Mouse (Mus musculus) heart, embryonic 16.5 days (tissue): ENCODE data around the gene Tcp11. TPM values are rescaled to one million over a fixed set of nuclear protein-coding genes. Genes with fewer than 3 reads are reported as not detected.

ENCODE experiments used
- ATAC-seq: fragments of 200-750 bp; cut with Nextera tagmentation; replicated peaks from 2 replicates; pipeline ENCODE4 v1.8.0; 2017; ENCODE audit warnings: moderate number of reproducible peaks; ENCODE audit not compliant: insufficient read depth, low FRiP score; ENCODE audit errors: extremely low read depth
- H3K27ac ChIP-seq: fragments of 300-500 bp; sonication (generic); 2 replicates; pipeline ENCODE4 v1.5.1; 2014; ENCODE audit warnings: mild to moderate bottlenecking, low read length, control low read depth, moderate library complexity
- H3K27me3 ChIP-seq: fragments of 300-500 bp; sonication (generic); 2 replicates; pipeline ENCODE4 v1.6.1; 2014; ENCODE audit warnings: low read length, mixed read lengths; ENCODE audit not compliant: control insufficient read depth, insufficient read depth
- H3K36me3 ChIP-seq: fragments of 300-500 bp; sonication (generic); 2 replicates; pipeline ENCODE4 v1.6.1; 2014; ENCODE audit not compliant: control insufficient read depth, insufficient read depth
- H3K4me1 ChIP-seq: fragments of 300-500 bp; sonication (generic); 2 replicates; pipeline ENCODE4 v1.6.1; 2014; ENCODE audit warnings: low read length, mixed read lengths; ENCODE audit not compliant: control insufficient read depth, insufficient read depth
- H3K4me2 ChIP-seq: fragments of 300-500 bp; sonication (generic); 2 replicates; pipeline ENCODE4 v1.6.1; 2014; ENCODE audit warnings: low read depth, mild to moderate bottlenecking, control low read depth, low read length
- H3K4me3 ChIP-seq: fragments of 300-500 bp; sonication (generic); 2 replicates; pipeline ENCODE4 v1.5.1; 2014; ENCODE audit warnings: mild to moderate bottlenecking, control low read depth, low read length
- H3K9ac ChIP-seq: fragments of 300-500 bp; sonication (generic); 2 replicates; pipeline ENCODE4 v1.6.1; 2014; ENCODE audit warnings: low read length, control low read depth
- H3K9me3 ChIP-seq: fragments of 300-500 bp; sonication (generic); replicated peaks from 2 replicates; pipeline ENCODE4 v1.6.1; 2016; ENCODE audit warnings: low read length; ENCODE audit not compliant: control insufficient read depth
- WGBS: fragments of 180-500 bp; shearing (Covaris S2); extraction: QIAGEN DNeasy Blood & Tissue Kit; methylation state at CpG from one replicate; pipeline ENCODE4 v1.1.7; 2014; 5-methylcytosine and 5-hydroxymethylcytosine counted together
- polyA plus RNA-seq: library from polyadenylated mRNA; unstranded; fragments of >200 nt; fragmentation: Nextera tagmentation; extraction: Ambion mirVana; gene quantifications from 2 replicates; pipeline ENCODE4 v1.2.1, GENCODE M21; 2015

Tcp11 gene
- polyA plus RNA-seq, 1 experiment from 2014 or later, result 0.71 TPM

GRCm38 (mm10) chr17:28062710-28063109 is 17.7 kb downstream of the Tcp11 start:
- peaks cover 10% of the 10 kb centered on the region for H3K36me3 ChIP-seq
- no peak overlapping the region for H3K4me2 ChIP-seq
- H3K4me1 ChIP-seq, result no peaks in the 10 kb centered on the region
- H3K27ac ChIP-seq, result no peak overlapping the region
- no peaks in the 10 kb centered on the region for H3K27me3 ChIP-seq
- no peaks in the 10 kb centered on the region for H3K9me3 ChIP-seq
- no peak overlapping the region for H3K4me3 ChIP-seq
- H3K9ac ChIP-seq, result no peak overlapping the region
- ATAC-seq, result no peak
- WGBS, result 84% methylated on average over 7 of the region's 7 CpGs

- H3K4me3 ChIP-seq, result no peak overlapping the region
Measured at GRCm38 (mm10) chr17:28061472-28061871, 19.0 kb downstream of the Tcp11 start.

GRCm38 (mm10) chr17:28060681-28061080 is 19.8 kb downstream of the Tcp11 start:
- no peak overlapping the region for H3K4me2 ChIP-seq
- peaks cover 17% of the 10 kb centered on the region for H3K36me3 ChIP-seq
- no peaks in the 10 kb centered on the region for H3K27me3 ChIP-seq
- H3K9ac ChIP-seq, result no peak overlapping the region
- H3K9me3 ChIP-seq, result no peaks in the 10 kb centered on the region
- H3K4me3 ChIP-seq, result no peak overlapping the region
- WGBS, result 86% methylated on average over 11 of the region's 11 CpGs
- no peaks in the 10 kb centered on the region for H3K4me1 ChIP-seq
- H3K27ac ChIP-seq, result no peak overlapping the region
- ATAC-seq, result no peak

More at GRCm38 (mm10) chr17:28061472-28061871, 19.0 kb downstream of the Tcp11 start:
- H3K9ac ChIP-seq, result no peak overlapping the region
- H3K27me3 ChIP-seq, result no peaks in the 10 kb centered on the region
- H3K27ac ChIP-seq, result no peak overlapping the region
- no peaks in the 10 kb centered on the region for H3K9me3 ChIP-seq
- ATAC-seq, result no peak
- 59% methylated on average over 7 of the region's 7 CpGs for WGBS
- H3K4me1 ChIP-seq, result no peaks in the 10 kb centered on the region
- no peak overlapping the region for H3K4me2 ChIP-seq
- H3K36me3 ChIP-seq, result peaks cover 17% of the 10 kb centered on the region

- H3K9ac ChIP-seq, result no peak overlapping the region
- H3K36me3 ChIP-seq, result peaks cover 26% of the 10 kb centered on the region
- 83% methylated on average over 13 of the region's 13 CpGs for WGBS
- no peak overlapping the region for H3K27ac ChIP-seq
- no peaks in the 10 kb centered on the region for H3K4me1 ChIP-seq
- H3K4me2 ChIP-seq, result no peak overlapping the region
- ATAC-seq, result no peak
- H3K9me3 ChIP-seq, result no peaks in the 10 kb centered on the region
- no peak overlapping the region for H3K4me3 ChIP-seq
- H3K27me3 ChIP-seq, result no peaks in the 10 kb centered on the region
Measured at GRCm38 (mm10) chr17:28058346-28058745, 22.1 kb downstream of the Tcp11 start.

GRCm38 (mm10) chr17:28052293-28052863 is 28.1 kb downstream of the Tcp11 start:
- Histone ChIP-seq H3K36me3 (peaks cover 32% of the 10 kb centered on the region), H3K4me3 (no peak overlapping the region), H3K9ac (no peak overlapping the region), H3K27ac (no peak overlapping the region), H3K9me3 (no peaks in the 10 kb centered on the region), H3K27me3 (no peaks in the 10 kb centered on the region), H3K4me1 (no peaks in the 10 kb centered on the region), H3K4me2 (no peak overlapping the region)
- 83% methylated on average over 21 of the region's 21 CpGs for WGBS
- no peak for ATAC-seq

GRCm38 (mm10) chr17:28050210-28050609 is 30.2 kb downstream of the Tcp11 start:
- no peak overlapping the region for H3K4me3 ChIP-seq
- peaks cover 29% of the 10 kb centered on the region for H3K36me3 ChIP-seq
- H3K27me3 ChIP-seq, result no peaks in the 10 kb centered on the region
- ATAC-seq, result no peak
- no peaks in the 10 kb centered on the region for H3K4me1 ChIP-seq
- 84% methylated on average over 8 of the region's 8 CpGs for WGBS
- H3K27ac ChIP-seq, result no peak overlapping the region
- H3K9me3 ChIP-seq, result no peaks in the 10 kb centered on the region
- H3K9ac ChIP-seq, result no peak overlapping the region
- no peak overlapping the region for H3K4me2 ChIP-seq

- peak; percentile 86 for ATAC-seq
- Histone ChIP-seq H3K4me2 (no peak overlapping the region), H3K27me3 (no peaks in the 10 kb centered on the region), H3K36me3 (peaks cover 20% of the 10 kb centered on the region), H3K27ac (no peak overlapping the region), H3K4me3 (no peak overlapping the region), H3K9ac (no peak overlapping the region), H3K9me3 (no peaks in the 10 kb centered on the region), H3K4me1 (no peaks in the 10 kb centered on the region)
- 43% methylated on average over 4 of the region's 4 CpGs for WGBS
Measured at GRCm38 (mm10) chr17:28048425-28048824, 32.0 kb downstream of the Tcp11 start.

GRCm38 (mm10) chr17:28047520-28047919 is 32.9 kb downstream of the Tcp11 start:
- no peak overlapping the region for H3K27ac ChIP-seq
- H3K9me3 ChIP-seq, result no peaks in the 10 kb centered on the region
- no peak overlapping the region for H3K4me3 ChIP-seq
- H3K9ac ChIP-seq, result no peak overlapping the region
- H3K27me3 ChIP-seq, result no peaks in the 10 kb centered on the region
- 78% methylated on average over 5 of the region's 5 CpGs for WGBS
- H3K4me1 ChIP-seq, result no peaks in the 10 kb centered on the region
- H3K4me2 ChIP-seq, result no peak overlapping the region
- ATAC-seq, result no peak
- H3K36me3 ChIP-seq, result peaks cover 17% of the 10 kb centered on the region

- H3K4me2 ChIP-seq, result no peak overlapping the region
- no peaks in the 10 kb centered on the region for H3K27me3 ChIP-seq
- H3K9ac ChIP-seq, result no peak overlapping the region
- H3K27ac ChIP-seq, result no peak overlapping the region
- 88% methylated on average over 5 of the region's 5 CpGs for WGBS
- no peak for ATAC-seq
- no peaks in the 10 kb centered on the region for H3K9me3 ChIP-seq
- H3K4me1 ChIP-seq, result peaks cover 2% of the 10 kb centered on the region
- no peak overlapping the region for H3K4me3 ChIP-seq
- H3K36me3 ChIP-seq, result peaks cover 15% of the 10 kb centered on the region
Measured at GRCm38 (mm10) chr17:28047017-28047416, 33.4 kb downstream of the Tcp11 start.
